Mouse (Mus musculus) lung, postnatal 0 days (tissue): ENCODE measurements around the gene Dlg2.

Source experiments
- CTCF ChIP-seq: IDR thresholded peaks from 2 replicates; pipeline ENCODE4 v1.5.1; 2016; ENCODE audit warnings: antibody characterized with exemption, mild to moderate bottlenecking
- EP300 ChIP-seq: IDR thresholded peaks from 2 replicates; pipeline ENCODE4 v1.6.1; 2016; ENCODE audit warnings: antibody characterized with exemption, mild to moderate bottlenecking, control low read depth

- peak; percentile 80 for TF ChIP-seq CTCF
- TF ChIP-seq EP300 = no peak
Observed at GRCm38 (mm10) chr7:92102892-92103543, 1626.5 kb downstream of the Dlg2 start.
